Mouse (Mus musculus): ENCODE data around the gene Sco2. TPM values are rescaled to one million over a fixed set of nuclear protein-coding genes. Genes with fewer than 3 reads are reported as not detected.

Sco2 gene
- 8.1 TPM in 2 replicates for polyA plus RNA-seq (2016; fragmentation: Nextera tagmentation; extraction: Ambion mirVana)

GRCm38 (mm10) chr15:89373762-89374248 lies at the start of gene Sco2:
Gene Sco2 (minus strand): TSS chr15:89373846.
- Histone ChIP-seq H3K9me3 (no peaks in the 10 kb centered on the region), H3K27me3 (ENCODE audit: insufficient read depth, poor library complexity, severe bottlenecking) (peaks cover 31% of the 10 kb centered on the region), H3K4me3 (peak within 1 kb of the TSS; percentile 76), H3K4me1 (peaks cover 41% of the 10 kb centered on the region), H3K36me3 (peaks cover 40% of the 10 kb centered on the region), H3K27ac (peak within 1 kb of the TSS; percentile 94)
- under 1% methylated on average over 42 of the region's 42 CpGs for WGBS
- DNase-seq (ENCODE audit: low spot score), result peak; percentile 97

GRCm38 (mm10) chr15:89421938-89422337 lies 48.3 kb upstream of the Sco2 start:
- DNase-seq (ENCODE audit: low spot score), result no peak
- H3K9me3 ChIP-seq, result no peaks in the 10 kb centered on the region
- H3K4me1 ChIP-seq, result peaks cover 39% of the 10 kb centered on the region
- no peak overlapping the region for H3K27ac ChIP-seq
- H3K36me3 ChIP-seq, result peaks cover 86% of the 10 kb centered on the region
- 88% methylated on average over 9 of the region's 9 CpGs for WGBS
- H3K27me3 ChIP-seq (ENCODE audit: insufficient read depth, poor library complexity, severe bottlenecking), result no peaks in the 10 kb centered on the region
- no peak overlapping the region for H3K4me3 ChIP-seq

- H3K27me3 ChIP-seq (ENCODE audit: insufficient read depth, poor library complexity, severe bottlenecking), result no peaks in the 10 kb centered on the region
- H3K36me3 ChIP-seq, result peaks cover 42% of the 10 kb centered on the region
- peak overlapping the region; percentile 70; the same call in 1 of the 2 replicates for H3K27ac ChIP-seq
- H3K4me1 ChIP-seq, result peaks cover 10% of the 10 kb centered on the region; the same call in 1 of the 2 replicates
- H3K9me3 ChIP-seq, result no peaks in the 10 kb centered on the region
- peak overlapping the region; percentile 22; the same call in 1 of the 2 replicates for H3K4me3 ChIP-seq
- WGBS, result 39% methylated on average over 8 of the region's 8 CpGs
- DNase-seq (ENCODE audit: low spot score), result no peak
Measured at GRCm38 (mm10) chr15:89415282-89415681, 41.6 kb upstream of the Sco2 start.

- 80% methylated on average over 24 of the region's 24 CpGs for WGBS
- Histone ChIP-seq H3K36me3 (no peaks in the 10 kb centered on the region), H3K9me3 (0 out of 2 replicates have a peak, but pooled peaks cover 8% of the 10 kb centered on the region)
Measured at GRCm38 (mm10) chr15:89410118-89410517, 36.5 kb upstream of the Sco2 start, which contains the start of gene Syce3. Gene Syce3 (minus strand): TSS chr15:89410503.

GRCm38 (mm10) chr15:89406691-89407090 lies 33.0 kb upstream of the Sco2 start:
- Histone ChIP-seq H3K4me3 (no peak overlapping the region), H3K4me1 (no peaks in the 10 kb centered on the region), H3K27ac (no peak overlapping the region), H3K36me3 (no peaks in the 10 kb centered on the region), H3K9me3 (0 out of 2 replicates have a peak, but pooled peaks cover 8% of the 10 kb centered on the region), H3K27me3 (ENCODE audit: insufficient read depth, poor library complexity, severe bottlenecking) (no peaks in the 10 kb centered on the region)
- DNase-seq (ENCODE audit: low spot score), result no peak

More at GRCm38 (mm10) chr15:89410118-89410517, 36.5 kb upstream of the Sco2 start, which contains the start of gene Syce3:
- no peak within 1 kb of the TSS for H3K27ac ChIP-seq
- H3K4me1 ChIP-seq, result peaks cover 4% of the 10 kb centered on the region; the same call in 1 of the 2 replicates
- H3K4me3 ChIP-seq, result no peak within 1 kb of the TSS
- no peaks in the 10 kb centered on the region for H3K27me3 ChIP-seq (ENCODE audit: insufficient read depth, poor library complexity, severe bottlenecking)
- peak; percentile 69 for DNase-seq (ENCODE audit: low spot score)

- Histone ChIP-seq H3K36me3 (no peaks in the 10 kb centered on the region), H3K4me3 (no peak overlapping the region), H3K27ac (no peak overlapping the region), H3K4me1 (no peaks in the 10 kb centered on the region), H3K27me3 (ENCODE audit: insufficient read depth, poor library complexity, severe bottlenecking) (no peaks in the 10 kb centered on the region), H3K9me3 (0 out of 2 replicates have a peak, but pooled peaks cover 6% of the 10 kb centered on the region)
- WGBS, result 81% methylated on average over 10 of the region's 10 CpGs
- DNase-seq (ENCODE audit: low spot score), result no peak
Measured at GRCm38 (mm10) chr15:89404831-89405623, 31.4 kb upstream of the Sco2 start.

- Histone ChIP-seq H3K4me3 (no peak overlapping the region), H3K4me1 (no peaks in the 10 kb centered on the region), H3K9me3 (no peaks in the 10 kb centered on the region), H3K27ac (no peak overlapping the region), H3K27me3 (ENCODE audit: insufficient read depth, poor library complexity, severe bottlenecking) (no peaks in the 10 kb centered on the region), H3K36me3 (no peaks in the 10 kb centered on the region)
- 79% methylated on average over 1 of the region's 1 CpGs for WGBS
- DNase-seq (ENCODE audit: low spot score), result no peak
Measured at GRCm38 (mm10) chr15:89402471-89402870, 28.8 kb upstream of the Sco2 start.

- H3K27ac ChIP-seq, result no peak overlapping the region
- 56% methylated on average over 1 of the region's 1 CpGs for WGBS
- no peaks in the 10 kb centered on the region for H3K9me3 ChIP-seq
Measured at GRCm38 (mm10) chr15:89399716-89400115, 26.1 kb upstream of the Sco2 start.

GRCm38 (mm10) chr15:89398146-89398545 lies 24.5 kb upstream of the Sco2 start:
- H3K27ac ChIP-seq, result no peak overlapping the region
- no peak for DNase-seq (ENCODE audit: low spot score)
- H3K4me3 ChIP-seq, result no peak overlapping the region
- H3K9me3 ChIP-seq, result no peaks in the 10 kb centered on the region
- 84% methylated on average over 2 of the region's 2 CpGs for WGBS
- no peaks in the 10 kb centered on the region for H3K27me3 ChIP-seq (ENCODE audit: insufficient read depth, poor library complexity, severe bottlenecking)
- no peaks in the 10 kb centered on the region for H3K36me3 ChIP-seq
- H3K4me1 ChIP-seq, result no peaks in the 10 kb centered on the region

More at GRCm38 (mm10) chr15:89399716-89400115, 26.1 kb upstream of the Sco2 start:
- Histone ChIP-seq H3K4me1 (no peaks in the 10 kb centered on the region), H3K36me3 (no peaks in the 10 kb centered on the region), H3K27me3 (ENCODE audit: insufficient read depth, poor library complexity, severe bottlenecking) (no peaks in the 10 kb centered on the region), H3K4me3 (no peak overlapping the region)
- DNase-seq (ENCODE audit: low spot score), result no peak

GRCm38 (mm10) chr15:89396883-89397282 lies 23.2 kb upstream of the Sco2 start:
- WGBS, result 82% methylated on average over 4 of the region's 4 CpGs
- H3K27me3 ChIP-seq (ENCODE audit: insufficient read depth, poor library complexity, severe bottlenecking), result no peaks in the 10 kb centered on the region
- DNase-seq (ENCODE audit: low spot score), result no peak
- no peaks in the 10 kb centered on the region for H3K4me1 ChIP-seq
- no peaks in the 10 kb centered on the region for H3K9me3 ChIP-seq
- no peaks in the 10 kb centered on the region for H3K36me3 ChIP-seq
- H3K4me3 ChIP-seq, result no peak overlapping the region
- no peak overlapping the region for H3K27ac ChIP-seq

- Histone ChIP-seq H3K9me3 (no peaks in the 10 kb centered on the region), H3K36me3 (no peaks in the 10 kb centered on the region), H3K4me3 (no peak overlapping the region), H3K27ac (no peak overlapping the region), H3K27me3 (ENCODE audit: insufficient read depth, poor library complexity, severe bottlenecking) (peaks cover 37% of the 10 kb centered on the region), H3K4me1 (no peaks in the 10 kb centered on the region)
- no peak for DNase-seq (ENCODE audit: low spot score)
- 89% methylated on average over 10 of the region's 10 CpGs for WGBS
Measured at GRCm38 (mm10) chr15:89390081-89390480, 16.4 kb upstream of the Sco2 start.

GRCm38 (mm10) chr15:89387127-89387526 lies 13.5 kb upstream of the Sco2 start:
- DNase-seq (ENCODE audit: low spot score), result no peak
- WGBS, result 41% methylated on average over 12 of the region's 12 CpGs
- H3K27me3 ChIP-seq (ENCODE audit: insufficient read depth, poor library complexity, severe bottlenecking), result peaks cover 52% of the 10 kb centered on the region

GRCm38 (mm10) chr15:89384617-89385016 lies 11.0 kb upstream of the Sco2 start, which contains the start of gene Klhdc7b:
Gene Klhdc7b (plus strand): TSS chr15:89384917.
- WGBS, result 79% methylated on average over 7 of the region's 7 CpGs
- no peak within 1 kb of the TSS for H3K4me3 ChIP-seq
- no peaks in the 10 kb centered on the region for H3K36me3 ChIP-seq
- no peaks in the 10 kb centered on the region for H3K9me3 ChIP-seq
- no peak for DNase-seq (ENCODE audit: low spot score)
- peaks cover 73% of the 10 kb centered on the region for H3K27me3 ChIP-seq (ENCODE audit: insufficient read depth, poor library complexity, severe bottlenecking)
- H3K27ac ChIP-seq, result no peak within 1 kb of the TSS
- H3K4me1 ChIP-seq, result peaks cover under 1% of the 10 kb centered on the region

More at GRCm38 (mm10) chr15:89387127-89387526, 13.5 kb upstream of the Sco2 start:
- H3K4me1 ChIP-seq, result no peaks in the 10 kb centered on the region
- no peak overlapping the region for H3K4me3 ChIP-seq
- H3K27ac ChIP-seq, result no peak overlapping the region
- H3K36me3 ChIP-seq, result no peaks in the 10 kb centered on the region
- no peaks in the 10 kb centered on the region for H3K9me3 ChIP-seq
